Mouse (Mus musculus): ENCODE data around the gene Krtap4-7. TPM values are rescaled to one million over a fixed set of nuclear protein-coding genes. Genes with fewer than 3 reads are reported as not detected.

The Krtap4-7 gene
- polyA plus RNA-seq, 1 experiment from 2014 or later, result not detected

Other genes with a start within 250 kb of the Krtap4-7 start
- gene Krt12, start 221.8 kb downstream of the Krtap4-7 start, polyA plus RNA-seq (2016; fragmentation: Nextera tagmentation; extraction: Ambion mirVana), result 0.12 TPM in 1 of 2 replicates, not detected in the other
- gene Krt20, start 205.9 kb downstream of the Krtap4-7 start, polyA plus RNA-seq (2016; fragmentation: Nextera tagmentation; extraction: Ambion mirVana), result 0.35 TPM in 2 replicates
- 0.22 TPM in 1 of 2 replicates, not detected in the other for gene Krt23, start 151.0 kb downstream of the Krtap4-7 start, polyA plus RNA-seq (2016; fragmentation: Nextera tagmentation; extraction: Ambion mirVana)
- not detected in 2 replicates for gene Krt39, start 122.8 kb downstream of the Krtap4-7 start, polyA plus RNA-seq (2016; fragmentation: Nextera tagmentation; extraction: Ambion mirVana)
- not detected in 2 replicates for gene Krt40, start 100.9 kb downstream of the Krtap4-7 start, polyA plus RNA-seq (2016; fragmentation: Nextera tagmentation; extraction: Ambion mirVana)
- not detected in 2 replicates for gene Krtap3-3, start 93.2 kb downstream of the Krtap4-7 start, polyA plus RNA-seq (2016; fragmentation: Nextera tagmentation; extraction: Ambion mirVana)
- gene Krtap3-2, start 87.2 kb downstream of the Krtap4-7 start, polyA plus RNA-seq (2016; fragmentation: Nextera tagmentation; extraction: Ambion mirVana), result not detected in 2 replicates
- gene Gm11939, start 84.6 kb downstream of the Krtap4-7 start, polyA plus RNA-seq (2016; fragmentation: Nextera tagmentation; extraction: Ambion mirVana), result not detected in 2 replicates
- not detected in 2 replicates for gene Krtap3-1, start 77.5 kb downstream of the Krtap4-7 start, polyA plus RNA-seq (2016; fragmentation: Nextera tagmentation; extraction: Ambion mirVana)
- gene Krtap1-5, start 63.1 kb downstream of the Krtap4-7 start, polyA plus RNA-seq (2016; fragmentation: Nextera tagmentation; extraction: Ambion mirVana), result not detected in 2 replicates
- gene Krtap1-4, start 60.4 kb downstream of the Krtap4-7 start, polyA plus RNA-seq (2016; fragmentation: Nextera tagmentation; extraction: Ambion mirVana), result not detected in 2 replicates
- not detected in 2 replicates for gene Krtap1-3, start 52.8 kb downstream of the Krtap4-7 start, polyA plus RNA-seq (2016; fragmentation: Nextera tagmentation; extraction: Ambion mirVana)
- not detected in 2 replicates for gene Krtap9-3, start 46.0 kb downstream of the Krtap4-7 start, polyA plus RNA-seq (2016; fragmentation: Nextera tagmentation; extraction: Ambion mirVana)
- gene Gm11938, start 40.8 kb downstream of the Krtap4-7 start, polyA plus RNA-seq (2016; fragmentation: Nextera tagmentation; extraction: Ambion mirVana), result not detected in 2 replicates
- gene Gm11937, start 33.9 kb downstream of the Krtap4-7 start, polyA plus RNA-seq (2016; fragmentation: Nextera tagmentation; extraction: Ambion mirVana), result not detected in 2 replicates
- gene Krtap2-4, start 29.2 kb downstream of the Krtap4-7 start, polyA plus RNA-seq (2016; fragmentation: Nextera tagmentation; extraction: Ambion mirVana), result not detected in 2 replicates
- gene Gm11562, start 23.7 kb downstream of the Krtap4-7 start, polyA plus RNA-seq (2016; fragmentation: Nextera tagmentation; extraction: Ambion mirVana), result not detected in 2 replicates
- gene Krtap4-1, start 15.9 kb downstream of the Krtap4-7 start, polyA plus RNA-seq (2016; fragmentation: Nextera tagmentation; extraction: Ambion mirVana), result not detected in 2 replicates
- not detected in 2 replicates for gene Krtap4-2, start 9.0 kb downstream of the Krtap4-7 start, polyA plus RNA-seq (2016; fragmentation: Nextera tagmentation; extraction: Ambion mirVana)
- gene Gm11555, start 6.1 kb upstream of the Krtap4-7 start, polyA plus RNA-seq (2016; fragmentation: Nextera tagmentation; extraction: Ambion mirVana), result not detected in 2 replicates
- gene Gm11563, start 14.9 kb upstream of the Krtap4-7 start, polyA plus RNA-seq (2016; fragmentation: Nextera tagmentation; extraction: Ambion mirVana), result not detected in 2 replicates
- not detected in 2 replicates for gene Krtap4-6, start 21.9 kb upstream of the Krtap4-7 start, polyA plus RNA-seq (2016; fragmentation: Nextera tagmentation; extraction: Ambion mirVana)
- not detected in 2 replicates for gene Gm14190, start 46.7 kb upstream of the Krtap4-7 start, polyA plus RNA-seq (2016; fragmentation: Nextera tagmentation; extraction: Ambion mirVana)
- not detected in 2 replicates for gene Gm14180, start 90.2 kb upstream of the Krtap4-7 start, polyA plus RNA-seq (2016; fragmentation: Nextera tagmentation; extraction: Ambion mirVana)
- not detected in 2 replicates for gene Gm11595, start 128.8 kb upstream of the Krtap4-7 start, polyA plus RNA-seq (2016; fragmentation: Nextera tagmentation; extraction: Ambion mirVana)
- gene Krtap4-8, start 136.6 kb upstream of the Krtap4-7 start, polyA plus RNA-seq (2016; fragmentation: Nextera tagmentation; extraction: Ambion mirVana), result not detected in 2 replicates
- not detected in 2 replicates for gene Krtap4-9, start 141.1 kb upstream of the Krtap4-7 start, polyA plus RNA-seq (2016; fragmentation: Nextera tagmentation; extraction: Ambion mirVana)
- gene Gm11596, start 149.4 kb upstream of the Krtap4-7 start, polyA plus RNA-seq (2016; fragmentation: Nextera tagmentation; extraction: Ambion mirVana), result not detected in 2 replicates
- gene Gm11569, start 154.8 kb upstream of the Krtap4-7 start, polyA plus RNA-seq (2016; fragmentation: Nextera tagmentation; extraction: Ambion mirVana), result not detected in 2 replicates
- not detected in 2 replicates for gene Gm11554, start 160.4 kb upstream of the Krtap4-7 start, polyA plus RNA-seq (2016; fragmentation: Nextera tagmentation; extraction: Ambion mirVana)
- not detected in 2 replicates for gene Krtap4-13, start 165.8 kb upstream of the Krtap4-7 start, polyA plus RNA-seq (2016; fragmentation: Nextera tagmentation; extraction: Ambion mirVana)
- not detected in 2 replicates for gene Gm11564, start 171.6 kb upstream of the Krtap4-7 start, polyA plus RNA-seq (2016; fragmentation: Nextera tagmentation; extraction: Ambion mirVana)
- gene 2300003K06Rik, start 194.0 kb upstream of the Krtap4-7 start, polyA plus RNA-seq (2016; fragmentation: Nextera tagmentation; extraction: Ambion mirVana), result not detected in 2 replicates
- gene Krtap4-16, start 207.5 kb upstream of the Krtap4-7 start, polyA plus RNA-seq (2016; fragmentation: Nextera tagmentation; extraction: Ambion mirVana), result not detected in 2 replicates
- not detected in 2 replicates for gene Gm11568, start 213.8 kb upstream of the Krtap4-7 start, polyA plus RNA-seq (2016; fragmentation: Nextera tagmentation; extraction: Ambion mirVana)
- gene Gm11559, start 220.4 kb upstream of the Krtap4-7 start, polyA plus RNA-seq (2016; fragmentation: Nextera tagmentation; extraction: Ambion mirVana), result not detected in 2 replicates
- not detected in 2 replicates for gene Krtap9-1, start 229.3 kb upstream of the Krtap4-7 start, polyA plus RNA-seq (2016; fragmentation: Nextera tagmentation; extraction: Ambion mirVana)
- gene Gm11567, start 235.1 kb upstream of the Krtap4-7 start, polyA plus RNA-seq (2016; fragmentation: Nextera tagmentation; extraction: Ambion mirVana), result not detected in 2 replicates